Mouse (Mus musculus): ENCODE results near the gene Mlx.
"Not testable (repeated sequence)": the region's sequence is repeated elsewhere in the genome, so short reads cannot be mapped to it uniquely, and the experiment has no call there.

Gene Mlx

DNA sequence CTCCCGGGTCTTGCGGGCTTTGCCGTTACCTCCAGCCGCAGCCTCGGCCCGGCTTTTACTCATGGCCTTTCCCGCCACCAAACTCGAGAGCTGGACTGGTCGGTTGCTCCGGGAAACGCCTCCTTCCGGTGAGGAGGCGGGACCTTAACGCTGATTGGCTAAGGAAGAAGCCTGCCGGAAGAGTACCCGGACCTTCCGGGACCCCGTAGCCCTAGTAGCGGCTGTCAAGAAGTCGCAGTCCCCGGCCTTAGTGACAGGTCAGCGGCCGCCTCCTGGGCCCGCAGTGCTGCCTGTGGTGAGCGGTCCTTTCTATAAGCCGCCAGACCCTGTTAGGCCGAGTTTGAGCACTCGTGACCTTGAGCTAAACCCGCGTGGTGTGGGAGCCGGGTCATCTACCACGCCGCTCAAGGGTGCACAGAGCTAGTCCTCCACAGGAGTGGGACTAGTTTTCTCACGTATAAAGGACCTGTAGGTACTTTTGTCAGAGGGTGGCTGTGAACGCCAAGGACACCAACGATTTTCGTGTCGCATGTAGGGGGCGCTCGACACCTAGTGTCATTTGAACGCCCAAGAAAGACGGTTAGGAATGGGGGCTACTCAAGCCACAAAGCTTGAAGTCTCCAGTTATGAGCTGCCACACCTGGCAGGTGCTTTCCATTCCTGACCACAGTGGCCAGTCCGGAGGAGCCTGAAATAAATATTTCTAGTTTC is 8.4 kb downstream of the Mlx start, which contains the start of gene Psmc3ip:
Gene Psmc3ip (minus strand): TSS at position 123 of the 711 bp plus-strand sequence.
- in situ Hi-C loops (cut with MboI, MseI) = no loop called here

DNA sequence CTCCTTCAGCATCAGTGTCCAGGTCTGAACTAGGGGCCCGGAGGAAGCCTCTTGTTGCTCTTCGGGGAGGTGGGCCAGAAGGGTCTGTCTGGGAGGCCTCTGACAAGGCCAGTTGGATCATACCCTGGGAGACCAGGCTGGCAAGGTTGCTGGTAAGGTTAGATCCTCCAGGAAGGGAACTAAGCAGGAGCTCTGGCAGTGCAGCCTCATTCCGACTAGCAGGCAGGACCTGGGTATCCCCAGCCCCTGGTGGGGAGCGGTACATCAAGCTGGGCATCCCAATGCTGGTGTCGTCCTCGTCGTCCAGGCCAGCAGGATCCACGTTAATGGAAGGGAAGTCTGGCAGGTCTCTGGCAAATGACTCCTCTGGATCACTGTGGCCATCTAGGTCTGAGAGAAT is 11.2 kb downstream of the Mlx start:
- in situ Hi-C loops (cut with MboI, MseI) = no loop called here

DNA sequence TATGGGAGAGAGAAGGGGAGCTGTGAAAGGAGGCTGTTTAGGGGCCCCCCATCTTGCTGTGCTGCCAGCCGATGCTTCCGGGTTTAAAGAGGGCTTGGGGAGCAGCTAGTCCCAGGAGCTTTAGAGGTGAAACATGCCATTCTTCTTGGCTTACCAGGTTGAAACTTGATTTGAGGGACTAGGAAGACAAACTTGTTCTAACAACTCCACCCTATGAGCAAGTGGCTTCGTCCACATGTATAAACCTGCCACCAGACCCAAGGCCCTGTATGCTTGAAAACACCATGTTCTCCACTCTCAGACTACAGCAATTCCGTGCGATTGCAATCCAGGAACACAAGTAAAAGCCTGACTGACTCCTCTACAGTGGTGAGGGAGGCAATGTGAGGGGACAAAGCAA is 15.9 kb downstream of the Mlx start:
- in situ Hi-C loops (cut with MboI, MseI) = no loop called here

DNA sequence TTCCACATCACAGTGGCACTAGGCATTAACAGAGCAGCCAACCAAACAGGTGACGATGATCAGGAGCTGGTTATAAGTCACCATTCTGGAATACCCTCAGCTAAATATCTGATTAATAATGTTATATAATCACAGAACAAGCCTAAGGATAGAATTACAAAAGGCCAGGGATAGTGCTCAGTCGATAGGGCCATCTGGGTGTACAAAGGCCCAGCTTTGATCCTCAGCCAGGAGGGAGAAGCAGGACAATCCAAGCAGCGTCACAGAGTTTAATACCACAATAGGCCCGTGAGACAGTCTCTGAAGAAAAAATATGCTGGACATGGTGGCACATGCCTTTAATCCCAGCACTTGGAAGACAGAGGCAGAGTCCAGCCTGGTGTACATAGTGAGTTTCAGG is 22.3 kb downstream of the Mlx start:
- in situ Hi-C loops (cut with MboI, MseI) = no loop called here

GRCm38 (mm10) chr11:101110708-101111107 is 23.6 kb downstream of the Mlx start:
- in situ Hi-C loops (cut with MboI, MseI) = no loop called here

DNA sequence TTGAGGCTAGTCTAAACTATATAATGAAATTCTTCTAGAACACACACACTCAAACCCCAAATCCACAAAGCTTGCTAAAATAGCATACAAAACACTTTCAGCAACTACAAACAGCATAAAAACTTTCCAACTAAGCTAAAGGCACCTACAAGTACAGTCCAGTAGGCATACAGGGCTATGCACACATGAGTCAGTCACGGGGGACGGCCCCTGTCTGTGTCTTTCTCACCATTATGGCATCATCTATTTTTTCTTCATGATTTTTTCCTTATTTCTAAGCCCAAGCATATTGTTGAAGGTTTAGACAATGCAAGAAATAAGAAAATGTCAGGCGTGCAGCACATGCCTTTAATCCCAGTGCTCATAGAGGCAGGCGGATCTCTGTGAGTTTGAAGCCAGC is 24.1 kb downstream of the Mlx start:
- in situ Hi-C loops (cut with MboI, MseI) = no loop called here

- in situ Hi-C loops (cut with MboI, MseI) = no loop called here
Measured at GRCm38 (mm10) chr11:101112186-101112585, 25.1 kb downstream of the Mlx start.

GRCm38 (mm10) chr11:101115564-101115963 is 28.5 kb downstream of the Mlx start:
- in situ Hi-C loops (cut with MboI, MseI) = no loop called here

GRCm38 (mm10) chr11:101118105-101118504 is 31.0 kb downstream of the Mlx start:
- in situ Hi-C loops (cut with MboI, MseI) = no loop called here

DNA sequence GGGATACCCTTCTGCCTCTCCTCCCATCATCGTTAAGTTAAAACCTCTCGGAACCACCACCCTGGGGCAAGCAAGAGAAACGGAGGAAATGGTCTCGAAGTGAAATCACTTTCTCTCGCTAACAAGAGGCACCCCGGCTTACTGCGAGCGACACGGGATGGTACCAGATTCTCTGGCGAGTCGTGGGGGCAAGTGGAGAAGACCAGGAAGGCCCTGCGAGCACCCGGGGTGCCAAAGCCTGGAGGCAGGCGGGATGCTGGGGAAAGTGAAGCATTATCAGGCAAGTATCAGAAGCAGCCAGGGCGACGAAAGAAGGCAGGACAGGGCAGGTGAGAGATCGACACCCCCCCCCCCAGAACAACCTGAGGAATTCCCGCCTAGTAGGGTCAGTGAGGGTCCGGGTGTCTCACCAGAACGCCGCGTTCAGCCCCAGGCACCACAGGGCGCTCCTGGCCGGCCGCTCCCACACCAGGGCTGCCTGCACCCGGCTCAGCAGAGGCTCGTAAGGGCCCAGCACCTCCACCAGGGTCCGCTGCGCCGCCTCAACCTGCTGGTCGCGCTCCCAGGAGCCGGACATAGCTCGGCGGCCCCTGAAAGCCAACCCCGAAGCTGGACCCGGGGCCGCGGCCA is 32.2 kb downstream of the Mlx start:
- in situ Hi-C loops (cut with MboI, MseI) = no loop called here

- in situ Hi-C loops (cut with MboI, MseI) = loop anchor here (5.0 kb wide), 2 partner anchors 33 to 42 kb away; partner anchors contain the start of gene Mlx
Measured at GRCm38 (mm10) chr11:101119761-101120544, 32.9 kb downstream of the Mlx start, which contains the start of the genes Retreg3 and Tubg1. TSS of gene Retreg3 (minus strand) at chr11:101119893. TSS of gene Tubg1 (plus strand) at chr11:101119938.

DNA sequence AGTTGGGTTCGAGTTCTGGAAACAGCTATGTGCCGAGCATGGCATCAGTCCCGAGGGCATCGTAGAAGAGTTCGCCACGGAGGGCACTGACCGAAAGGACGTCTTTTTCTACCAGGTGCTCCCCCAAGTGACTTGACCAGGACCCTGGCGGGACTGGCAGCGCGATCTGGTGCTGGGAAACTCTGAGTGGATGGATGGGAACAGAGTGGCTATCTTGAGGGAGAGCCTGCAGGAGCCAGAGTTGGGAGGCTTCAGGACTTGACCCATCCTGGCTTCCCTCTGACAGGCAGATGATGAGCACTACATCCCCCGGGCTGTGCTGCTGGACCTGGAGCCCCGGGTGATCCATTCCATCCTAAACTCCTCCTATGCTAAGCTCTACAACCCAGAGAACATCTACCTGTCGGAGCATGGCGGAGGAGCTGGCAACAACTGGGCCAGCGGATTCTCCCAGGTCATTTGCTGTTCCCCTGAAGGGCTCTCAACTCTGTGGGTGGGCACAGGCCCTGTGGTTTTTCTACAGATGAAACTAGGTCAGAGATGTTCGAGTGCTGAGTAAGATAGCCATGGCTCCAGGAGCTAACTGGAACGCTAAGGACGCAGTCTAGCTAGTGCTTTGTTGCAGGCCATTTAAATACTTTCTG is 33.6 kb downstream of the Mlx start:
- in situ Hi-C loops (cut with MboI, MseI) = loop anchor here (5.0 kb wide), 2 partner anchors 33 to 42 kb away; partner anchors contain the start of gene Mlx

GRCm38 (mm10) chr11:101124494-101124893 is 37.4 kb downstream of the Mlx start:
- in situ Hi-C loops (cut with MboI, MseI) = loop anchor here (5.0 kb wide), 2 partner anchors 37 to 38 kb away; partner anchors contain the start of gene Mlx

GRCm38 (mm10) chr11:101125008-101125407 is 37.9 kb downstream of the Mlx start:
- in situ Hi-C loops (cut with MboI, MseI) = not testable (repeated sequence)

DNA sequence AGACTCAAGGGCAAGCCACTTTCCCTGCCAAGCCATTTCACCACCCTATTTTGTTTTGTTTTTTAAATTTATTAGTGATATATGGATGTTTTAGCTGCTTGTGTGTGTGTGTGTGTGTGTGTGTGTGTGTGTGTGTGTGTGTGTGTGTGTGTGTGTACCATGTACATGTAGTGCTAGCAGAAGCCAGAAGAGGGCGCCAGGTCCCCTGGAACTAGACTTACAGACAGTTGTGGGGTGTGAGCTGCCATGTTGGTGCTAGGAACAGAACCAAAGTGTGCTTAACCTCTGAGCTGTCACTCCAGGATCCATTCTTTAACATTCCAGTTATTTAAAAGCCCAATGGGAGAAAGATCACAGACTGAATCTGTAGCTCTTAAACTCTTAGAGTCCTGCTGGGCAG is 40.0 kb downstream of the Mlx start:
- in situ Hi-C loops (cut with MboI, MseI) = no loop called here

DNA sequence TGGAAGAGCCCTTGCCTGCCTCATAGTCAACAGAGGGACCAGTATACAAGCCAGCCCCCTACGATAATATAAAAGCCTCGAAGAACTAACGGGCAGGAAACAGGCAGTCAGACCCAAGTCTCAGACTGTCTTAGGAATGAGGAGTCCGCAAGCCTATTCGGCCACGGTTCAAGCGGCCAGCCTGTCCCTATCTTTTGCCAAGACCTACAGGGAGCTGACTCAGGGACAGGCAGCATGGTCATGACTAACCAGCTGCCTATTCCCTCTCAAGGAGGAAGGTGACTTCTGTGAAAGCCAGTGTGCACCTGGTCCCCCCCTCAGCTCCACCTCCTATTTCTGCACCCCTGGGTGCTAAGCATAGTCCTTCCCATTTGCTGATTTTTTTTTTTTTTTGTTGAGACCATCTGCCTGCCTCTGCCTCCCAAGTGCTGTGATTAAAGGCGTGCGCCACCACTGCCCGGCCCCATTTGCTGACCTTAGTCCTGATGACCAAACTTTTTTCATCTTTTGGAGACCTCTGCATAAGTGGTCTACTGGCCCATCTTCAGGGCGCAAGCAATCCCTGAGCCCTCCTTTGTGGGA is 42.0 kb downstream of the Mlx start:
- in situ Hi-C loops (cut with MboI, MseI) = no loop called here

DNA sequence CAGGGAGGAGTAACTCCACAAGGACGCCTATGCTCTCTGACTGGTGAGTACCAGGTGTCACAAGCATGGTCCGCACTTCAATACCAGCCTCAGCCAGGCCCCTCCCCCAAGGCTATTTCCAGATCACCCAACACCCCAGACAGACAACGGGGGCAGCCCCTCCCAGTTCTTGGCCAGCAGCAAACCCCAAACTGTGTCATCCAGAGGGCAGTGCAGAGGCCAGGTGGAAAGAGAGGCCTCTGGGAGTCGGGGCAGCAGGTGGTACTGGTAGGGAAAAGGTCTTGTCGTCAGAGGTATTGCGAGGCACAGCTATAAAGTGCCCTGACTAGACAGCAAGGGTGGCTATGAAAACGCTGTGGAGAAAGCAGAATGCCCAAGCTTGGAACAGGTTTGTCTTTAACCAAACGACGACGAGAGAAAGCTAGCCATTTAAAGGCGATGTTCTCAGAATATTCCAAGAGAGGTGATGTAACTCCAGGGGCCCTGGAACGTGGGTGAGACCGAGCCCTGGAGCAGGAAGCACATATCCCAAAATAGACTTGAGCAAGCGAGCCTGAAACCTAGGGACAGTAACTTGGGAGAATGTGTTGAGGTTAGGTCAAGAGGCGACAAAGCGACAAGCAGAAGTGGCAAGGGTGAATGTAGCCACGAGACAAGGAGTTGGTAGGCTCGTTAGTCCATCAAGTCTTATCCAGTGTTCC is 43.1 kb downstream of the Mlx start:
- in situ Hi-C loops (cut with MboI, MseI) = no loop called here

DNA sequence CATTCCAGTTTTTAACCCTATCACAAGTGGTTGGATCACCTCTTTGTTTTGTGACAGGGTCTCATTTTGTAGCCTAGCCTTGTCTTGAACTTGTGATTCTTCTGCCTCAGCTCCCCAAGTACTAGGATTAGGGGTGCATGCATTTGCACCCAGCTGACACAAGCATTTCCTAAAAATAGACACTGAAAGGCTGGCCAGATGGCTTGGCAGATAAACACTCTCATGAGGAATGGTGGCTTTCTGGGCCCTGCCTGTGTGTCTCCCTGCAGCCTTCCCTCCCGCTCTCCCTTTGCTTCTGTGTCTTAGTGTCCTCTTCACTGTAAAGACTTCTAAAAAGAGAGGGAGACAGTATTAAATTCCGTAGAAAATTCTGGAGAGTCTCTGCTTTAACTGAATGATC is 44.1 kb downstream of the Mlx start:
- in situ Hi-C loops (cut with MboI, MseI) = no loop called here

DNA sequence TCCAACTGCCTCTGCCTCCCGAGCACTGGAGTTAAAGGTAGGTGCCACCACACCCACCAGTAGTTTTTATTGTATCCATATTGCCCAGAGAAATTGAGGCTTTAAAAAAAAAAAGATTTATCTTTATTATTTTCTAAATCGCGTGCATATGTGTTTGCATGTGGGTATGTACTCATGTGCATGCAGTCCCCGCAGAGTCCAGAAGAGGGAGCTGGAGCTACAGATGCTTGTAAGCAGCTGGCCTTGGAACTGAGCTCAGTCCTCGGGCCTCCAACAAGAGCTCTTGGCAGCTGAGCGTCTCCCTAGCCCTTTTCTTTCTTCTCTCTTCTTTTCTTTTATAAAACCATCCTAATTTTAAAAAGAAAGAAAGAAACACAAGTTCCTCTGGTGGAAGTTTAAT is 44.6 kb downstream of the Mlx start:
- in situ Hi-C loops (cut with MboI, MseI) = no loop called here

DNA sequence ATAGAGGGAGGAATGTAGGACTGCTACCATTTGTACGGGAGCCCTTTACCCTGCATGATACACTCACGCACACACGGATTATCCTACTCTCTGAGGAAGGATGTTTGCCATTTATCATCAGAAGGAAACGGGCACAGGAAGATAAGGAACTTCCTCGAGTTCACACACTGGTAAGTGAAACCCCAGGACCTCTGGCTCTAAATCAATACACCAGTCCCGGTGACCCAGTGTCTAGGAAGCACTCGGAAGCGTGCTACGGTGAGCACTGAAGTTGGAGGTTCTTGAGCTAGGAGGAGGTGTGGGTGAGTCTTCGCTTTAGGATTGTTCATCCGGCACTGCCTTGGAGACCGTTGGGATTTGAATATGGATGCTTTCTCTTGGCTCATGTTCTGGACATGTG is 46.0 kb downstream of the Mlx start:
- in situ Hi-C loops (cut with MboI, MseI) = no loop called here
